In the genomic region with DNA sequence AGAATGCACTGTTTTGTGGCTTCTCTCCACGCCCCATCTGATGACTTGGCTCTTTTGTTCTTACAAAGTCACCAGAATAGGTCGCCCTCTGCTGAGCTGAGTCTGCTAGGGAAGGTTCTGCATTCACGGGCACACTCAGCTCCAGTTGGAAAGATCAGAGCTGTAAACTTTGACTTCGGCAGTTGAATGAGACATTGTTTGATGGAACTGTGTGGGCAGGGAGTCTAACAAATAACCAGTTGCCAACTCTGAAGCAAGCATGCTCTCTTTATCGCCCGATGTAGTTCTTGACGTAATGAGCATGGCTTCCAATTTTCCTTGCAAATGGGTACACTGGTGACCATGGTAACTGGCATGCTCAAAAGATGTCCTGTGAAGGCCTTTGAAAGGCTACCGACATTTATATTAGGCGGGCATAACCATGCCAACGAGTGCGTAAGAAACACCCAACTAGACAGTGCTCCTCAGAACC, we compare ENCODE assay signal across 8 mouse cellular contexts.
DNase-seq lines count a peak whose midpoint lies in the region; ATAC-seq lines count a peak whose summit lies in the region.

No protein-coding gene starts in this region.

- H3K9me3 ChIP-seq in forebrain, embryonic 10.5 days: no peaks in the 10 kb centered on the region
- H3K9me3 ChIP-seq in forebrain, embryonic 11.5 days (ENCODE audit: control insufficient read depth, low read length): no peaks in the 10 kb centered on the region

- no peaks in the 10 kb centered on the region for H3K27me3 ChIP-seq in forebrain, embryonic 10.5 days (ENCODE audit: poor library complexity, severe bottlenecking)
- H3K27me3 ChIP-seq in forebrain, embryonic 11.5 days (ENCODE audit: control insufficient read depth, insufficient read depth, low read length): no peaks in the 10 kb centered on the region

- DNase-seq in forebrain, embryonic 10.5 days (ENCODE audit: extremely low spot score, low spot score): no peak
- DNase-seq in forebrain, embryonic 11.5 days (ENCODE audit: low spot score): no peak
- DNase-seq in testis, postnatal 10 days (ENCODE audit: low spot score): peak; percentile 47
- DNase-seq in testis, postnatal 14 days (ENCODE audit: low spot score): no peak
- DNase-seq in frontal cortex, postnatal 14 days (ENCODE audit: low spot score in 2 of 2): peak; percentile 23 to 28
- DNase-seq in left cerebral cortex, postnatal 14 days (ENCODE audit: low spot score in 2 of 2): peak; percentile 39 to 48
- no peak for DNase-seq in B cell, adult 2 months

- H3K27ac ChIP-seq in forebrain, embryonic 10.5 days: 0 out of 2 replicates have a peak overlapping the region, but pooled peaks have one; percentile 11
- H3K27ac ChIP-seq in forebrain, embryonic 11.5 days (ENCODE audit: low read depth, low read length): no peak overlapping the region

- WGBS in forebrain, embryonic 10.5 days: 77% methylated on average over 11 of the region's 11 CpGs
- WGBS in forebrain, embryonic 11.5 days: 60% methylated on average over 11 of the region's 11 CpGs

- intact Hi-C loops in left cerebral cortex, postnatal 14 days (cut with DNase I): no loop called here

- H3K36me3 ChIP-seq in forebrain, embryonic 10.5 days (replicated peaks): no peaks in the 10 kb centered on the region
- no peaks in the 10 kb centered on the region for H3K36me3 ChIP-seq in forebrain, embryonic 11.5 days (ENCODE audit: control insufficient read depth, insufficient read depth, low read length)

- no peak overlapping the region for H3K4me3 ChIP-seq in forebrain, embryonic 10.5 days
- H3K4me3 ChIP-seq in forebrain, embryonic 11.5 days (ENCODE audit: low read depth, low read length): no peak overlapping the region

- H3K4me2 ChIP-seq in forebrain, embryonic 11.5 days (ENCODE audit: low read depth, low read length, severe bottlenecking): no peak overlapping the region

- no peak; the same call in 1 of the 2 replicates for ATAC-seq in forebrain, embryonic 11.5 days (replicated peaks; ENCODE audit: low FRiP score)
- ATAC-seq in activated CD4-positive, CD25-positive, alpha-beta regulatory T cell, adult 4 months: no peak

- H3K4me1 ChIP-seq in forebrain, embryonic 10.5 days: peaks cover 18% of the 10 kb centered on the region
- no peaks in the 10 kb centered on the region; the same call in 1 of the 2 replicates for H3K4me1 ChIP-seq in forebrain, embryonic 11.5 days (replicated peaks; ENCODE audit: control insufficient read depth, insufficient read depth, low read length)

- no peak overlapping the region for H3K9ac ChIP-seq in forebrain, embryonic 11.5 days (ENCODE audit: low read length)

Comparison
In these comparisons a context has a peak if more than half of its experiments do, and no peak if none do; other contexts are left out.
1. DNase-seq: peak in testis, postnatal 10 days (single experiment), frontal cortex, postnatal 14 days (2 of 2) and left cerebral cortex, postnatal 14 days (2 of 2); none in forebrain, embryonic 10.5 days (single experiment), forebrain, embryonic 11.5 days (single experiment), testis, postnatal 14 days (single experiment) and B cell, adult 2 months (0 of 2).